In the genomic region with DNA sequence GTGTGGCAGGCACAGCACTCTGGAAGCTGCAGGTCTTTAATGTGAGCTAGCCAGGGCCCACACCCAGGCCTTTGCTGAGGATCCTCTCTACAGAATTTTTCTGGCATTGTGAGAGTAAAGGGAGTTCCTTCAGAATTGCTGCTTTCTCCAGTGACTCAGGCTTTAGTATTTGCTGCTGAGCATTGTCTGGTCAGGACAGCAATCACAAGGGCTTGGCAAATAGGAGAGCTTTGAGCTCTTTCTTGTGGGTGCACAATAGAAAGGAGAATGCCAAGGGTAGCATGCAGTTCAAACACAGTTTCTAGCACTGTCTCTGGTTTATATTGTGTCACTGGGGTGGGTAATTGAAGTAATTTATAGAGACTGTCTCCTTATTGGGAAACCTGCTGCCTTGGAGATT, we compare ENCODE assay signal across 8 mouse cellular contexts. TPM values are rescaled to one million over a fixed set of nuclear protein-coding genes. Genes with fewer than 3 reads are reported as not detected.
DNase-seq lines count a peak whose midpoint lies in the region; ATAC-seq and TF ChIP-seq lines count a peak whose summit lies in the region.
"Had no signal": no experiment of that assay in that cellular context is flagged by ENCODE, and none has a peak within 500 bp of the region (broad histone marks: within the 10 kb centered on the region; RNA-seq: fewer than 3 reads in every experiment).

No protein-coding gene starts in this region.

- no peaks in the 10 kb centered on the region for H3K9me3 ChIP-seq in kidney, embryonic 16.5 days (ENCODE audit: low read length)
- H3K9me3 ChIP-seq in hindbrain, embryonic 15.5 days, result no peaks in the 10 kb centered on the region

- 0 out of 2 replicates have a peak overlapping the region, but pooled peaks have one; percentile 17 for H3K4me2 ChIP-seq in kidney, embryonic 16.5 days (replicated peaks; ENCODE audit: low read depth, low read length)
- H3K4me2 ChIP-seq in hindbrain, embryonic 15.5 days, result peak overlapping the region; percentile 85
- peak overlapping the region; percentile 75 for H3K4me2 ChIP-seq in myocyte (ENCODE audit: low read depth)

- H3K9ac ChIP-seq in kidney, embryonic 16.5 days (replicated peaks; ENCODE audit: low read length), result 0 out of 2 replicates have a peak overlapping the region, but pooled peaks have one; percentile 46
- peak overlapping the region; percentile 5; the same call in 1 of the 2 replicates for H3K9ac ChIP-seq in hindbrain, embryonic 15.5 days

- peak overlapping the region; percentile 58; the same call in 1 of the 2 replicates for H3K27ac ChIP-seq in kidney, embryonic 16.5 days (ENCODE audit: low read length)
- H3K27ac ChIP-seq in hindbrain, embryonic 15.5 days (replicated peaks), result 0 out of 2 replicates have a peak overlapping the region, but pooled peaks have one; percentile 5

- no peak overlapping the region for H3K4me3 ChIP-seq in kidney, embryonic 16.5 days (ENCODE audit: low read length)
- H3K4me3 ChIP-seq in hindbrain, embryonic 15.5 days, result 0 out of 2 replicates have a peak overlapping the region, but pooled peaks have one; percentile 1
- no peak overlapping the region for H3K4me3 ChIP-seq in myocyte

- no peak for TF ChIP-seq POLR2A in myocyte (IDR thresholded peaks at IDR 0.05; ENCODE audit: insufficient read length, low read depth)

- no peak for DNase-seq in kidney, postnatal 10 days
- DNase-seq in brain, adult 2 months (ENCODE audit: low read depth, low spot score), result peak; percentile 49
- no peak for DNase-seq in adrenal gland, adult 18-20 months (ENCODE audit: low spot score in 2 of 2)

- no peak overlapping the region for H3ac ChIP-seq in myocyte (ENCODE audit: control insufficient read depth, insufficient read length)

- peaks cover 43% of the 10 kb centered on the region for H3K4me1 ChIP-seq in kidney, embryonic 16.5 days (ENCODE audit: insufficient read depth, low read length)
- peaks cover 44% of the 10 kb centered on the region for H3K4me1 ChIP-seq in hindbrain, embryonic 15.5 days (replicated peaks)

- no peak for ATAC-seq in kidney, embryonic 16.5 days (ENCODE audit: low FRiP score, low TSS enrichment)
- ATAC-seq in hindbrain, embryonic 15.5 days (ENCODE audit: low FRiP score, low read depth), result no peak
- no peak for ATAC-seq in frontal cortex, adult (ENCODE audit: low TSS enrichment)
- ATAC-seq: Patski had no signal

- H3K36me3 ChIP-seq in kidney, embryonic 16.5 days (ENCODE audit: insufficient read depth, low read length), result no peaks in the 10 kb centered on the region
- no peaks in the 10 kb centered on the region for H3K36me3 ChIP-seq in hindbrain, embryonic 15.5 days
- no peaks in the 10 kb centered on the region for H3K36me3 ChIP-seq in myocyte (ENCODE audit: control insufficient read depth, insufficient read depth)

- peaks cover 82% of the 10 kb centered on the region for H3K79me2 ChIP-seq in myocyte (ENCODE audit: control insufficient read depth, insufficient read depth)

- H3K27me3 ChIP-seq in kidney, embryonic 16.5 days (ENCODE audit: insufficient read depth, low read length), result no peaks in the 10 kb centered on the region
- H3K27me3 ChIP-seq in hindbrain, embryonic 15.5 days, result no peaks in the 10 kb centered on the region
- no peaks in the 10 kb centered on the region for H3K27me3 ChIP-seq in myocyte (ENCODE audit: control insufficient read depth, insufficient read depth, insufficient read length)
- H3K27me3 ChIP-seq: Patski had no signal

TF ChIP-seq in myocyte, 11 proteins besides CTCF, POLR2A, EP300 and RAD21:
- TF ChIP-seq E2F4 (IDR thresholded peaks at IDR 0.05; ENCODE audit: insufficient read depth) (no peak), USF1 (IDR thresholded peaks at IDR 0.05; ENCODE audit: low read depth) (no peak), TCF3 (IDR thresholded peaks at IDR 0.05; ENCODE audit: insufficient read length, low read depth) (no peak), SRF (IDR thresholded peaks at IDR 0.05; ENCODE audit: control insufficient read depth, insufficient read length, low read depth) (no peak), TCF12 (IDR thresholded peaks at IDR 0.05; ENCODE audit: insufficient read depth, poor library complexity, severe bottlenecking) (no peak), MYOG (IDR thresholded peaks at IDR 0.05; ENCODE audit: control insufficient read depth in 1 of 3, insufficient read depth in 1 of 3, insufficient read length in 2 of 3, low read depth in 2 of 3) (no peak), CEBPB (IDR thresholded peaks at IDR 0.05; ENCODE audit: insufficient read depth, poor library complexity, severe bottlenecking) (no peak), MAX (IDR thresholded peaks at IDR 0.05; ENCODE audit: low read depth) (no peak), MYOD1 (IDR thresholded peaks at IDR 0.05; ENCODE audit: control insufficient read depth in 1 of 3, insufficient read length in 2 of 3, low read depth in 2 of 3) (no peak), POLR2AphosphoS2 (IDR thresholded peaks at IDR 0.05; ENCODE audit: insufficient read length, low read depth) (no peak), REST (IDR thresholded peaks at IDR 0.05; ENCODE audit: insufficient read depth, insufficient read length) (no peak)

RNA-seq across cellular contexts. Expression of a gene that starts 3.9 kb away (rescaled TPM):
- 62.0 and 64.9 TPM in 2 replicates for polyA plus RNA-seq in kidney, embryonic 16.5 days (2015; fragmentation: Nextera tagmentation; extraction: Ambion mirVana)
- 54.7 and 59.8 TPM in 2 replicates for polyA plus RNA-seq in hindbrain, embryonic 15.5 days (2015; fragmentation: Nextera tagmentation; extraction: Ambion mirVana)
- polyA plus RNA-seq in myocyte (2012; fragmentation: generic; extraction: Trizol), result 138 TPM
- 100 to 1,000 TPM; 162 to 171 TPM for total RNA-seq in adrenal gland, adult 18-20 months (2021)

RNA-seq across cellular contexts. Expression of a gene that starts 38.5 kb away (rescaled TPM):
- polyA plus RNA-seq in kidney, embryonic 16.5 days (2015; fragmentation: Nextera tagmentation; extraction: Ambion mirVana), result 1.9 and 2.4 TPM in 2 replicates
- 16.6 and 18.9 TPM in 2 replicates for polyA plus RNA-seq in hindbrain, embryonic 15.5 days (2015; fragmentation: Nextera tagmentation; extraction: Ambion mirVana)
- 2.5 TPM for polyA plus RNA-seq in myocyte (2012; fragmentation: generic; extraction: Trizol)
- 1 to 10 TPM in 1 of 2 experiments, under 1 TPM in 1; 0.23 to 1.2 TPM for total RNA-seq in adrenal gland, adult 18-20 months (2021)

Comparison
In these comparisons a context has a peak if more than half of its experiments do, and no peak if none do; other contexts are left out.
1. H3K4me2 ChIP-seq: peak in every context shown above with its lines; median percentile 85 in hindbrain, embryonic 15.5 days; 75 in myocyte; 17 in kidney, embryonic 16.5 days.